Mouse (Mus musculus) heart, embryonic 14.5 days (tissue): Measurements from ENCODE around the gene Slc25a19. TPM values are rescaled to one million over a fixed set of nuclear protein-coding genes. Genes with fewer than 3 reads are reported as not detected.
A peak's percentile ranks its signal among the peaks of the same experiment; 100 is the strongest.

Experiments
- ATAC-seq: fragments of 200-750 bp; cut with Nextera tagmentation; 2 replicates; pipeline ENCODE4 v1.8.0; 2017; ENCODE audit warnings: low read depth, moderate TSS enrichment; ENCODE audit not compliant: insufficient number of reproducible peaks, insufficient read depth, low FRiP score
- H3K27ac ChIP-seq, 2 experiments: fragments of 200-500 bp in 1 of 2; fragments of 300-500 bp in 1 of 2; sonication (generic) in 1 of 2; replicated peaks in 1 of 2; 2 replicates each; pipeline ENCODE4 v1.5.1; 2012 to 2014; ENCODE audit warnings: low read depth in 2 of 2, low read length in 2 of 2, control low read depth in 1 of 2, mild to moderate bottlenecking in 1 of 2, mixed read lengths in 1 of 2; ENCODE audit not compliant: control insufficient read depth in 1 of 2, insufficient read depth in 1 of 2
- H3K27me3 ChIP-seq: fragments of 300-500 bp; sonication (generic); 2 replicates; pipeline ENCODE4 v1.6.1; 2014; ENCODE audit warnings: mild to moderate bottlenecking, low read length, control low read depth; ENCODE audit not compliant: control insufficient read depth, insufficient read depth
- H3K36me3 ChIP-seq: fragments of 300-500 bp; sonication (generic); 2 replicates; pipeline ENCODE4 v1.6.1; 2014; ENCODE audit warnings: mild to moderate bottlenecking, control low read depth, low read length, mixed read lengths; ENCODE audit not compliant: control insufficient read depth, insufficient read depth
- H3K4me1 ChIP-seq, 2 experiments: fragments of 200-500 bp in 1 of 2; fragments of 300-500 bp in 1 of 2; sonication (generic) in 1 of 2; 2 replicates each; pipeline ENCODE4 v1.6.1; 2012 to 2014; ENCODE audit warnings: low read length in 2 of 2, control low read depth in 1 of 2, mixed read lengths in 1 of 2; ENCODE audit not compliant: control insufficient read depth in 2 of 2, insufficient read depth in 2 of 2
- H3K4me2 ChIP-seq: fragments of 300-500 bp; sonication (generic); 2 replicates; pipeline ENCODE4 v1.6.1; 2014; ENCODE audit warnings: mild to moderate bottlenecking, low read length
- H3K4me3 ChIP-seq, 2 experiments: fragments of 200-500 bp in 1 of 2; fragments of 300-500 bp in 1 of 2; sonication (generic) in 1 of 2; 2 replicates each; pipeline ENCODE4 v1.5.1; 2012 to 2014; ENCODE audit warnings: low read length in 2 of 2, mild to moderate bottlenecking in 2 of 2, control low read depth in 1 of 2, low read depth in 1 of 2, moderate library complexity in 1 of 2; ENCODE audit not compliant: control insufficient read depth in 1 of 2, insufficient read depth in 1 of 2
- H3K9ac ChIP-seq: fragments of 300-500 bp; sonication (generic); 2 replicates; pipeline ENCODE4 v1.6.1; 2014; ENCODE audit warnings: mild to moderate bottlenecking, low read length
- H3K9me3 ChIP-seq: fragments of 300-500 bp; sonication (generic); 2 replicates; pipeline ENCODE4 v1.6.1; 2016; ENCODE audit warnings: low read length, control low read depth; ENCODE audit not compliant: control insufficient read depth
- WGBS: fragments of 180-500 bp; shearing (Covaris S2); extraction: QIAGEN DNeasy Blood & Tissue Kit; methylation state at CpG from one replicate; pipeline ENCODE4 v1.1.7; 2014; 5-methylcytosine and 5-hydroxymethylcytosine counted together
- polyA plus RNA-seq: library from polyadenylated mRNA; unstranded; fragments of >200 nt; fragmentation: Nextera tagmentation; extraction: Ambion mirVana; gene quantifications from 2 replicates; pipeline ENCODE4 v1.2.1, GENCODE M21; 2014

Slc25a19 gene
- polyA plus RNA-seq, 1 experiment from 2014 or later = 42.8 TPM

DNA sequence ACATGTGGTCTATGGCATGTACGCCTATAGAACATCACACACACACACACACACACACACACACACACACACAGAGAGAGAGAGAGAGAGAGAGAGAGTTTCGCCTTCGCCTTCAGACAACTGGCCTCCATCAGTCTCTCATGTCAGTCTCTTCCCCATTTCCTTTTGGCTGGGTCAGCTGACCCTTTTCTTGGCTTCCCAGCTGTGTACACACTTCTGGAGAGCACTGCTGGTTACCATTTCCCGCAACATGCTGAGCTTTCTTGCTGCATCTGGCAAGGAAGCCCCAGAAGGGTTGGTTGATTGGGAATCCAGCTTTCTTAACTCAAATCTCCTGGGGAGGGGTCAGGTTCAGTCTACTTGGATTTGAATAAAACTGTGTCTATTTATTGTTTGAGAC is 6.0 kb upstream of the Slc25a19 start:
- Histone ChIP-seq H3K9ac (no peak overlapping the region), H3K36me3 (no peaks in the 10 kb centered on the region), H3K27me3 (no peaks in the 10 kb centered on the region), H3K4me2 (no peak overlapping the region), H3K9me3 (no peaks in the 10 kb centered on the region), H3K4me1 (no peaks in the 10 kb centered on the region), H3K4me3 (no peak overlapping the region), H3K27ac (no peak overlapping the region)
- WGBS = 65% methylated on average over 4 of the region's 4 CpGs
- ATAC-seq = no peak

DNA sequence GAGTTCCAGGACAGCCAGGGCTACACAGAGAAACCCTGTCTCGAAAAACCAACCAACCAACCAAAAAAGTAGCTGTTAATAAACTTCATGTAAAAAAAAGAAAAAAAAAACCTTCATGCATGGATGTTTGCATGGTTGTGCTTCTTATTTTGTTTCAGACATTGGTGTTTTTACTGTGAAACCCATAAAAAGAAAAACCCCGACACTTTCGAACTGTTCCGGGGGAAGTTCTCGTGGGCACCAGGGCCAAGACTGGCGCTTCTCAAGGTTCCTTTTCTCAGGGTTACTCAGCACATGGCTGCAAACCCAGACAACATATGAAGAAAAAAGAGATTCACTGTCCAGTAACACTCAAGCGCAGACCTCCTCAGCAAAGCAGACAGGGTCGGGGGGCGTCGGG is 4.8 kb upstream of the Slc25a19 start:
- Histone ChIP-seq H3K36me3 (no peaks in the 10 kb centered on the region), H3K9ac (no peak overlapping the region), H3K4me2 (no peak overlapping the region), H3K27ac (no peak overlapping the region), H3K4me1 (no peaks in the 10 kb centered on the region), H3K9me3 (no peaks in the 10 kb centered on the region), H3K27me3 (no peaks in the 10 kb centered on the region), H3K4me3 (no peak overlapping the region)
- no peak for ATAC-seq
- WGBS = 77% methylated on average over 10 of the region's 10 CpGs

DNA sequence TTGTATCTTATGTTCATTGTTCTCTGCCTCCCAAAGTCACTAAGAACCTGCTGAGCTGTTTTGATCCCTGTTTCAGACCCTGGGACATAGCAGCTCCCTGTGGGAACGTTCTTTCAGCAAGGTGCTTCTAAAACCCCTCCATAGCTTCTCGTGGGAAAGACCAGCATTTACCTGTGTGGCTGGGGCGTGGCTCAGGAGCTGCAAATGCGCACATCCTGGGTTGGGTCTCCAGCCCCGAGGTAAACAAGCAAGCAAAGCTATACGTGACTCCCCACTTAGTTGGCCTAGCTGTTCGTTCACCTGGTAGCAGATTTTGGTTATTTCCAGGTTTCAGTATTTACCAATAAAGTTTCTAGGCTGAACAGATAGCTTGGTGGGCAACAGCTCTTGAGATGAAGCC is 4.2 kb upstream of the Slc25a19 start:
- H3K9me3 ChIP-seq = no peaks in the 10 kb centered on the region
- no peak for ATAC-seq
- no peak overlapping the region for H3K4me2 ChIP-seq
- H3K4me3 ChIP-seq = no peak overlapping the region
- no peak overlapping the region for H3K27ac ChIP-seq
- H3K36me3 ChIP-seq = no peaks in the 10 kb centered on the region
- H3K4me1 ChIP-seq = 0 out of 4 replicates have a peak, but pooled peaks cover 0 to 3% of the 10 kb centered on the region in 2 experiments
- 73% methylated on average over 7 of the region's 7 CpGs for WGBS
- H3K27me3 ChIP-seq = no peaks in the 10 kb centered on the region
- H3K9ac ChIP-seq = no peak overlapping the region

DNA sequence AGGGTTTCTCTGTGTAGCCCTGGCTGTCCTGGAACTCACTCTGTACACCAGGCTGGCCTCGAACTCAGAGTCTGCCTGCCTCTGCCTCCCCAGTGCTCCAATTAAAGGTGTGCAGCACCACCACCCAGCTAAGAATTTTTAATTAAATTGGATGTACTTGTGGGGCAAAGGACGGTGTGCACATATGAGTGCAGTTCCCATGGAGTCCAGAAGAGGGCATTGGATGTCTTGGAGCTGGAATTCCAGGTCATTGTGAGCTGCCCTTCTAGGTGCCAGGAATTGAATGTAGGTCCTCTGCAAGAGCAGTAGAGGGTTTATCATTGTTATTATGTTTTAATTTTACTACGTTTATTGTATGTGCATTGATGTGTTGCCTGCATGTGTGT is 3.4 kb upstream of the Slc25a19 start:
- no peaks in the 10 kb centered on the region for H3K36me3 ChIP-seq
- no peak for ATAC-seq
- H3K9ac ChIP-seq = no peak overlapping the region
- no peak overlapping the region for H3K4me2 ChIP-seq
- H3K4me3 ChIP-seq = no peak overlapping the region
- no peaks in the 10 kb centered on the region for H3K9me3 ChIP-seq
- WGBS = 22% methylated on average over 3 of the region's 3 CpGs
- H3K4me1 ChIP-seq = peaks cover 0 to 10% of the 10 kb centered on the region in 2 experiments; a peak in 1 of 4 replicates
- H3K27ac ChIP-seq = no peak overlapping the region
- H3K27me3 ChIP-seq = no peaks in the 10 kb centered on the region

DNA sequence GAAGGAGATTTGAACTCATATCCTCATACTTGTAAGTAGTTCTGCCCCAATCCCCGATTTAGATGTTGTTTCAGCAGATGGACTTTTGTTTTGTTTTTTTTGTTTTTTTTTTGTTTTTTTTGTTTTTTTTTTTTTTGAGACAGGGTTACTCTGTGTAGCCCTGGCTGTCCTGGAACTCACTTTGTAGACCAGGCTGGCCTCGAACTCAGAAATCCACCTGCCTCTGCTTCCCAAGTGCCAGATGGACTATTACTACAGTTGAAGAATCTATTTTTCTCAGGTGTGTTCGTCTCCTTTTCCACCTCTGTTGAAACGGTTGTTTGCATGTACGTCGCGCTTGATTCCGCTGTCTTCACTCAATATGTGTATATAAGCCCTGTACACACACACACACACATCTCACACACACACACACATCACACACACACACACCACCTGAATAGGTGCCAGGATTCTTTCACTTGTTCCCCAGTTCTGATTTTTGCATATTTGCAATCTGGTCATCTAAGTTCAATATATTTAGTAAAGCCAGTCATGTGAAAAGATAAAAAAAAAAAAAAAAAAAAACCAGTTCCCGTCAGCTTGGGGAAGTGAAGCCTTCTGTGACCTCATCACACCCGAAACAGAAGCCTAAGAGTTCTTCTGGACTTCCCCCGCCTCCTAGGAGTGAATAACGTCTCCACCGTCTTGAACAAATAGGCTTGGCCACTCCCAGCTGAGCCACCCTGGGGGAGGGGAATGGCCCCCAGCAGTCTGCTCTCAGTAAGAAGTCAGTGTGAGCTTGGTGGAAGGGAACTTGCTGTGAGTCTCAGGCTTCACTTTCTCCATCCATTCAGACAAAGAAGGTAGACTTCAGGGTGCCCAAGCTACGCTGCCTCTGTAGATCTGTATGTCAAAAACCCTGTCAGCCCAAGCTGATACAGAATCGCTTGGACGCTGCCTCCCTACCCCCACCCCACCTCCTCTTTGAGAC is 2.7 kb upstream of the Slc25a19 start:
- no peak for ATAC-seq
- WGBS = 46% methylated on average over 16 of the region's 16 CpGs
- Histone ChIP-seq H3K9ac (no peak overlapping the region), H3K36me3 (no peaks in the 10 kb centered on the region), H3K4me1 (peaks cover 2 to 10% of the 10 kb centered on the region in 2 experiments; a peak in 2 of 4 replicates), H3K9me3 (no peaks in the 10 kb centered on the region), H3K4me3 (no peak overlapping the region), H3K27me3 (no peaks in the 10 kb centered on the region), H3K4me2 (no peak overlapping the region), H3K27ac (no peak overlapping the region)

DNA sequence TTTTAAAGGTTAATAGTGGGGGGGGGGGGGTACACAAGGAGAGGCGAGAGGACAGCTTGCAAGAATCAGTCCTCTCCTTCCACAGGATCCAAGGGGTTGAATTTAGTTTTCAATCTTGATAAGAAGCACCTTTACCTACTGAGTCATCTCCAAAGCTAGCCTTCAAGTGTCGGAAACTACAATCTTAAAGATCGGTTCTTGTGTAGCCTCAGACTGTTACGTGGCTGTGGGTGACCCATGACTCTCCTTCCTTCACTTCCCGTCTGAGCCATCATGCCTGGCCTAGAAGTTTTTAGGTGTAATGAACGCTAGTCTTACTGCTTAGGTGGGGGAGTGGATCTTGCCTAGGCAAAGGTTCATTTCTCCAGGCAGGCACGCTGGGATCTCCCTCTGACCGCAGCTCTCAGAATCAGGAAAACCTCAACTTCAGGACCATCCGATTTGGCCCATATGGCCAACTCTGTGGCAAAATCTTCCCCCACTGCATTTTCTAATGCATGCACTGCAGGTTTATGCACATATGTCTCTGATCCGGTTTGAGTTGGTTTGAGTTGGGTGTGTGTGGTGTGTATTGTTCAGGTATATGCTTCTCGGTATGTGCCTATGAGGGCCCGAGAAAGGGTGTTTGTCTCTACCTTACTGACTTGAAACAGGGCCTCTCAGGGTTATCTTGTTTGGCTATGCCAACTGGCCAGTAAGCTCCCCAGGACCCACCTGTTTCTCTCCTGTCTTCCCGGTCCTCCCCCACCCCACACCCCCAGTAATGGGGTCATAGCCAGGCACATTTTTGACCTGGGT is 1.8 kb upstream of the Slc25a19 start:
- Histone ChIP-seq H3K27me3 (no peaks in the 10 kb centered on the region), H3K9me3 (no peaks in the 10 kb centered on the region), H3K36me3 (no peaks in the 10 kb centered on the region), H3K4me1 (peaks cover 2 to 10% of the 10 kb centered on the region in 2 experiments; a peak in 2 of 4 replicates), H3K27ac (no peak overlapping the region), H3K4me2 (no peak overlapping the region), H3K4me3 (no peak overlapping the region), H3K9ac (no peak overlapping the region)
- no peak for ATAC-seq
- WGBS = 79% methylated on average over 13 of the region's 13 CpGs

DNA sequence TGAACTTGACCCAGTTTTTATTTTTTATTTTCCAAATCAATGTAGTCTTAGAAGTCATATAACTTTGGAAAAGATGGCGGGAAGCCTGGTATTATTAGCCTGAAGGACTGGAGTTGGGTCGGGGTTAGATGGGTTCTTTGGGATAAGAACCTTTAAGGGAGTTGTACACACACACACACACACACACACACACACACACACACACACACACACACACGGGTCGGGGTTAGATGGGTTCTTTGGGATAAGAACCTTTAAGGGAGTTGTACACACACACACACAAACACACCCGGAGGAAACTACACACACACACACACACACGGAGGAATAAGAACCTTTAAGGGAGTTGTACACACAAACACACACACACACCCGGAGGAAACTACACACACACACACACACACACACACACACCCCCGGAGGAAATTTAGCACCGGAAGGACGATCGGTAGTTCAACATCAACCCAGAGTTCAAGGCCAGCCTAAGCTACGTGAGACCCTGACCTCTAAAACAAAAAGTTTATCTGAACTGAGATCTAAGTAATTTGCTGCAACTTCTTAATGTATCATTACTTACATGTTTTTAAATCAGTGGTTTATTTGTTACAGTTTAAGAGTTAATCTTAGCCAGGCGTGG is 488 bp upstream of the Slc25a19 start:
- Histone ChIP-seq H3K4me1 (peaks cover 2 to 10% of the 10 kb centered on the region in 2 experiments; a peak in 2 of 4 replicates), H3K4me3 (peak overlapping the region; percentile 17 to 40), H3K27ac (peak overlapping the region in 1 of 2 experiments; percentile 33; a peak in 1 of 4 replicates), H3K9me3 (no peaks in the 10 kb centered on the region), H3K36me3 (peaks cover 7% of the 10 kb centered on the region), H3K27me3 (no peaks in the 10 kb centered on the region), H3K9ac (peak overlapping the region; percentile 64), H3K4me2 (peak overlapping the region; percentile 64)
- 53% methylated on average over 13 of the region's 13 CpGs for WGBS
- ATAC-seq = no peak
